Mouse (Mus musculus): Measurements from ENCODE around the gene Defa22.
"Not testable (repeated sequence)": the region's sequence is repeated elsewhere in the genome, so short reads cannot be mapped to it uniquely, and the experiment has no call there.

The Defa22 gene

GRCm38 (mm10) chr8:21161977-21162376 lies at the start of gene Defa22:
Gene Defa22, plus strand, starts transcription at chr8:21162277.
- DNase-seq (ENCODE audit: low read depth): not testable (repeated sequence)

GRCm38 (mm10) chr8:21134342-21134741 lies 27.7 kb upstream of the Defa22 start, which contains the start of gene Defa30:
Gene Defa30, plus strand, starts transcription at chr8:21134642.
- not testable (repeated sequence) for DNase-seq (ENCODE audit: low read depth)

- not testable (repeated sequence) for DNase-seq (ENCODE audit: low read depth)
Measured at GRCm38 (mm10) chr8:21191314-21191713, 29.2 kb downstream of the Defa22 start, which contains the start of gene Defa31. Gene Defa31, plus strand, starts transcription at chr8:21191614.

- DNase-seq (ENCODE audit: low read depth): not testable (repeated sequence)
Measured at GRCm38 (mm10) chr8:21201261-21201660, 39.2 kb downstream of the Defa22 start, which contains the start of gene Gm15293. Gene Gm15293, plus strand, starts transcription at chr8:21201561.

Measured in NIH3T3 (cell line).